Mouse (Mus musculus) midbrain, postnatal 0 days (tissue): ENCODE results near the gene Rin2. TPM values are rescaled to one million over a fixed set of nuclear protein-coding genes. Genes with fewer than 3 reads are reported as not detected.

Experiments
- ATAC-seq: fragments of 200-750 bp; cut with Nextera tagmentation; 2 replicates; pipeline ENCODE4 v1.8.0; 2017; ENCODE audit warnings: moderate number of reproducible peaks, mild to moderate bottlenecking, moderate TSS enrichment, moderate library complexity; ENCODE audit not compliant: low FRiP score
- DNase-seq: peaks from one replicate; pipeline ENCODE4 v3.0.0-alpha.2; 2015; ENCODE audit warnings: low spot score
- H3K27ac ChIP-seq: fragments of 300-500 bp; sonication (generic); 2 replicates; pipeline ENCODE4 v1.5.1; 2014; ENCODE audit warnings: low read depth, mild to moderate bottlenecking, low read length, mixed read lengths
- H3K27me3 ChIP-seq: fragments of 300-500 bp; sonication (generic); 2 replicates; pipeline ENCODE4 v1.6.1; 2014; ENCODE audit warnings: low read length, control low read depth, mixed read lengths; ENCODE audit not compliant: insufficient read depth
- H3K36me3 ChIP-seq: fragments of 300-500 bp; sonication (generic); 2 replicates; pipeline ENCODE4 v1.6.1; 2014; ENCODE audit warnings: low read length, control low read depth, mixed read lengths; ENCODE audit not compliant: insufficient read depth
- H3K4me1 ChIP-seq: fragments of 300-500 bp; sonication (generic); 2 replicates; pipeline ENCODE4 v1.6.1; 2014; ENCODE audit warnings: mild to moderate bottlenecking, control low read depth, antibody characterized with exemption, low read length, mixed read lengths; ENCODE audit not compliant: insufficient read depth
- H3K4me2 ChIP-seq: fragments of 300-500 bp; sonication (generic); 2 replicates; pipeline ENCODE4 v1.6.1; 2014; ENCODE audit warnings: low read depth, mild to moderate bottlenecking, low read length, mixed read lengths; ENCODE audit not compliant: poor library complexity, severe bottlenecking
- H3K4me3 ChIP-seq: fragments of 300-500 bp; sonication (generic); 2 replicates; pipeline ENCODE4 v1.5.1; 2014; ENCODE audit warnings: low read depth, mild to moderate bottlenecking, low read length, moderate library complexity
- H3K9ac ChIP-seq: fragments of 300-500 bp; sonication (generic); replicated peaks from 2 replicates; pipeline ENCODE4 v1.6.1; 2014; ENCODE audit warnings: mild to moderate bottlenecking, low read length, moderate library complexity, mixed read lengths; ENCODE audit not compliant: poor library complexity, severe bottlenecking
- H3K9me3 ChIP-seq: fragments of 300-500 bp; sonication (generic); 2 replicates; pipeline ENCODE4 v1.6.1; 2016; ENCODE audit warnings: low read length, control low read depth
- CTCF ChIP-seq: IDR thresholded peaks from 2 replicates; pipeline ENCODE4 v1.5.1; 2016; ENCODE audit warnings: antibody characterized with exemption, mild to moderate bottlenecking
- WGBS: fragments of 180-500 bp; shearing (Covaris S2); extraction: QIAGEN DNeasy Blood & Tissue Kit; methylation state at CpG from one replicate; pipeline ENCODE4 v1.1.7; 2014; 5-methylcytosine and 5-hydroxymethylcytosine counted together
- polyA plus RNA-seq: library from polyadenylated mRNA; unstranded; fragments of >200 nt; fragmentation: Nextera tagmentation; extraction: Ambion mirVana; gene quantifications from 2 replicates; pipeline ENCODE4 v1.2.1, GENCODE M21; 2015
- total RNA-seq: library from RNA; depleted of rRNA; stranded (reverse); fragments of >200 nt; gene quantifications from 2 replicates; pipeline ENCODE4 v1.2.3, GENCODE M21; 2014

Rin2 gene
- total and polyA plus RNA-seq, 2 experiments from 2014 or later, result 10.5 to 18.0 TPM

GRCm38 (mm10) chr2:145701605-145702335 lies 26.8 kb downstream of the Rin2 start:
- Histone ChIP-seq H3K27ac (no peak overlapping the region), H3K36me3 (no peaks in the 10 kb centered on the region), H3K4me3 (no peak overlapping the region), H3K4me1 (no peaks in the 10 kb centered on the region), H3K9me3 (no peaks in the 10 kb centered on the region), H3K9ac (no peak overlapping the region), H3K4me2 (no peak overlapping the region), H3K27me3 (no peaks in the 10 kb centered on the region)
- peak; percentile 34 for DNase-seq
- TF ChIP-seq CTCF, result no peak
- 77% methylated on average over 12 of the region's 12 CpGs for WGBS
- no peak for ATAC-seq

GRCm38 (mm10) chr2:145704738-145705137 lies 29.7 kb downstream of the Rin2 start:
- TF ChIP-seq CTCF, result no peak
- Histone ChIP-seq H3K36me3 (no peaks in the 10 kb centered on the region), H3K4me2 (no peak overlapping the region), H3K27ac (no peak overlapping the region), H3K4me3 (no peak overlapping the region), H3K9me3 (no peaks in the 10 kb centered on the region), H3K27me3 (no peaks in the 10 kb centered on the region), H3K4me1 (no peaks in the 10 kb centered on the region), H3K9ac (no peak overlapping the region)
- 86% methylated on average over 7 of the region's 7 CpGs for WGBS
- ATAC-seq (no peak), DNase-seq (no peak)

- ATAC-seq (no peak), DNase-seq (no peak)
- H3K4me2 ChIP-seq, result no peak overlapping the region
- H3K27me3 ChIP-seq, result no peaks in the 10 kb centered on the region
- H3K4me3 ChIP-seq, result no peak overlapping the region
- WGBS, result 77% methylated on average over 11 of the region's 11 CpGs
- no peak overlapping the region for H3K9ac ChIP-seq
- H3K4me1 ChIP-seq, result no peaks in the 10 kb centered on the region; the same call in 1 of the 2 replicates
- no peak for TF ChIP-seq CTCF
- H3K36me3 ChIP-seq, result no peaks in the 10 kb centered on the region
- no peaks in the 10 kb centered on the region for H3K9me3 ChIP-seq
- H3K27ac ChIP-seq, result no peak overlapping the region
These were observed 34.8 kb downstream of the Rin2 start for GRCm38 (mm10) chr2:145709727-145710389.

- Histone ChIP-seq H3K9me3 (no peaks in the 10 kb centered on the region), H3K4me1 (no peaks in the 10 kb centered on the region; the same call in 1 of the 2 replicates), H3K27ac (no peak overlapping the region), H3K9ac (no peak overlapping the region), H3K36me3 (no peaks in the 10 kb centered on the region), H3K4me2 (no peak overlapping the region), H3K4me3 (no peak overlapping the region), H3K27me3 (no peaks in the 10 kb centered on the region)
- DNase-seq, result no peak
- 74% methylated on average over 3 of the region's 3 CpGs for WGBS
- TF ChIP-seq CTCF, result no peak
- ATAC-seq, result no peak
These were observed 36.5 kb downstream of the Rin2 start for GRCm38 (mm10) chr2:145711512-145711911.

- H3K4me3 ChIP-seq, result no peak overlapping the region
- H3K9me3 ChIP-seq, result no peaks in the 10 kb centered on the region
- no peak for DNase-seq
- ATAC-seq, result no peak
- no peaks in the 10 kb centered on the region; the same call in 1 of the 2 replicates for H3K4me1 ChIP-seq
- no peaks in the 10 kb centered on the region for H3K27me3 ChIP-seq
- TF ChIP-seq CTCF, result no peak
- no peak overlapping the region for H3K9ac ChIP-seq
- H3K36me3 ChIP-seq, result no peaks in the 10 kb centered on the region
- H3K4me2 ChIP-seq, result no peak overlapping the region
- H3K27ac ChIP-seq, result no peak overlapping the region
- 31% methylated on average over 3 of the region's 3 CpGs for WGBS
These were observed 37.0 kb downstream of the Rin2 start for GRCm38 (mm10) chr2:145712026-145712425.

- no peak for TF ChIP-seq CTCF
- no peak overlapping the region for H3K4me3 ChIP-seq
- H3K9me3 ChIP-seq, result no peaks in the 10 kb centered on the region
- ATAC-seq (no peak), DNase-seq (no peak)
- H3K36me3 ChIP-seq, result no peaks in the 10 kb centered on the region
- H3K27me3 ChIP-seq, result no peaks in the 10 kb centered on the region
- WGBS, result 89% methylated on average over 1 of the region's 1 CpGs
- no peak overlapping the region for H3K27ac ChIP-seq
- no peak overlapping the region for H3K9ac ChIP-seq
- no peak overlapping the region for H3K4me2 ChIP-seq
- no peaks in the 10 kb centered on the region; the same call in 1 of the 2 replicates for H3K4me1 ChIP-seq
These were observed 42.5 kb downstream of the Rin2 start for GRCm38 (mm10) chr2:145717539-145717938.
